Mouse (Mus musculus) embryonic fibroblast, embryonic 13.5 days (primary cell): ENCODE measurements around the gene Olfr464.

Experiments
- CTCF ChIP-seq: IDR thresholded peaks from 2 replicates; pipeline ENCODE4 v1.5.1; 2011; ENCODE audit warnings: mild to moderate bottlenecking, control low read depth, low read length, moderate library complexity, borderline replicate concordance; ENCODE audit not compliant: insufficient read depth
- POLR2A ChIP-seq: IDR thresholded peaks from 2 replicates; pipeline ENCODE4 v1.6.1; 2011; ENCODE audit warnings: low read depth, mild to moderate bottlenecking, control low read depth, low read length, moderate library complexity

DNA sequence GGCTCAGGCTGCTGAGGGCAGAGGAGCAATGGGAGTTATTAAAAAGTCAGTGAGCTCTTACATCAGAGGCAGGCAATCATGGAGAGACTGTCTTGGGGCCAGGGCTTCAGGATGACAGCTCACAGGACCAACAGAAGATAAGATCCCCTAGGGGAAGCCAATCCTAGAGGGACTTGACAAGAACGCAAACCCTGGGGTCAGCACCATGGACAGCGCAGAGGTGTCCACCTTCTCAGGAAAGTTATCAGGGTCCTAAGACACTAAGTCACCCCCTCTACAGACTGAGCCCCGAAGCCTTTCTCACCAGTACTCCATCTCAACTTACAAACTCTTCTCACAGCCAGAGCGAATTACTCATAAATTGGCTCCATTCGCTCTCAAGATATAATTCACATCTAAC lies at the start of gene Olfr464:
- TF ChIP-seq CTCF: no peak
- no peak for TF ChIP-seq POLR2A
